Mouse (Mus musculus) heart, adult 8-10 months (tissue): ENCODE results near the gene Srpr. TPM values are rescaled to one million over a fixed set of nuclear protein-coding genes. Genes with fewer than 3 reads are reported as not detected.

Source experiments
- total RNA-seq, 4 experiments: library from RNA; stranded (reverse); gene quantifications; 2 replicates each; pipeline ENCODE4 v1.2.4; 2022

Gene Srpr
- total RNA-seq, 4 experiments from 2014 or later, result 81.9 to 98.4 (median 89.6) TPM

Other genes starting within 250 kb of the Srpr start
- gene St3gal4, start 80.9 kb upstream of the Srpr start, total RNA-seq, result 10 to 100 TPM; 25.1 to 30.4 (median 28.3) TPM
- gene Dcps, start 24.1 kb upstream of the Srpr start, total RNA-seq, result 10 to 100 TPM; 13.8 to 15.8 (median 14.1) TPM
- gene Tirap, start 116 bp downstream of the Srpr start, total RNA-seq, result 1 to 10 TPM; 5.3 to 7.9 (median 5.9) TPM
- gene Foxred1, start 10.9 kb downstream of the Srpr start, total RNA-seq, result 10 to 100 TPM; 74.4 to 89.0 (median 78.8) TPM
- gene Fam118b, start 67.6 kb downstream of the Srpr start, total RNA-seq, result 10 to 100 TPM; 13.6 to 17.4 (median 14.5) TPM
- 10 to 100 TPM; 12.7 to 14.5 (median 13.7) TPM for gene Rpusd4, start 67.7 kb downstream of the Srpr start, total RNA-seq
- 10 to 100 TPM in 2 of 4 experiments, 1 to 10 TPM in 2; 8.3 to 11.3 (median 10.3) TPM for gene Cdon, start 221.0 kb downstream of the Srpr start, total RNA-seq